Comparison of ENCODE assay signal across 8 mouse cellular contexts in genomic region chr11:19924757-19925148, GRCm38 (mm10). TPM values are rescaled to one million over a fixed set of nuclear protein-coding genes. Genes with fewer than 3 reads are reported as not detected.
DNase-seq lines count a peak whose midpoint lies in the region; ATAC-seq lines count a peak whose summit lies in the region.

No protein-coding gene starts in this region.

- peak overlapping the region; percentile 91 for H3K9ac ChIP-seq in forebrain, embryonic 16.5 days (replicated peaks; ENCODE audit: low read depth, low read length)
- H3K9ac ChIP-seq in intestine, embryonic 16.5 days (ENCODE audit: low read depth, low read length) = peak overlapping the region; percentile 97
- peak overlapping the region; percentile 97 for H3K9ac ChIP-seq in stomach, embryonic 16.5 days (ENCODE audit: low read length)

- no peaks in the 10 kb centered on the region for H3K27me3 ChIP-seq in forebrain, embryonic 16.5 days (replicated peaks; ENCODE audit: control insufficient read depth, insufficient read depth, low read length)
- no peaks in the 10 kb centered on the region for H3K27me3 ChIP-seq in intestine, embryonic 16.5 days (replicated peaks; ENCODE audit: control insufficient read depth, insufficient read depth, low read length)
- no peaks in the 10 kb centered on the region for H3K27me3 ChIP-seq in stomach, embryonic 16.5 days (ENCODE audit: control insufficient read depth, insufficient read depth, low read length)

- H3K9me3 ChIP-seq in forebrain, embryonic 16.5 days (ENCODE audit: control insufficient read depth, low read length) = no peaks in the 10 kb centered on the region
- no peaks in the 10 kb centered on the region for H3K9me3 ChIP-seq in intestine, embryonic 16.5 days (ENCODE audit: control insufficient read depth, low read length)
- no peaks in the 10 kb centered on the region for H3K9me3 ChIP-seq in stomach, embryonic 16.5 days (replicated peaks; ENCODE audit: control insufficient read depth, low read length)

- peaks cover 19% of the 10 kb centered on the region for H3K4me1 ChIP-seq in forebrain, embryonic 16.5 days (replicated peaks; ENCODE audit: control insufficient read depth, insufficient read depth, low read length)
- H3K4me1 ChIP-seq in intestine, embryonic 16.5 days (ENCODE audit: control insufficient read depth, insufficient read depth, low read length) = peaks cover 28% of the 10 kb centered on the region
- H3K4me1 ChIP-seq in stomach, embryonic 16.5 days (ENCODE audit: control insufficient read depth, insufficient read depth, low read length) = peaks cover 23% of the 10 kb centered on the region

- peak overlapping the region; percentile 96 for H3K27ac ChIP-seq in forebrain, embryonic 16.5 days (ENCODE audit: low read length)
- H3K27ac ChIP-seq in intestine, embryonic 16.5 days (ENCODE audit: low read length) = peak overlapping the region; percentile 97
- peak overlapping the region; percentile 97 for H3K27ac ChIP-seq in stomach, embryonic 16.5 days (ENCODE audit: low read length)

- H3K4me3 ChIP-seq in forebrain, embryonic 16.5 days (replicated peaks; ENCODE audit: low read length) = peak overlapping the region; percentile 90
- H3K4me3 ChIP-seq in intestine, embryonic 16.5 days (ENCODE audit: low read length) = peak overlapping the region; percentile 93
- peak overlapping the region; percentile 99 for H3K4me3 ChIP-seq in stomach, embryonic 16.5 days (replicated peaks; ENCODE audit: low read length)

- peak overlapping the region; percentile 63 for H3K4me2 ChIP-seq in forebrain, embryonic 16.5 days (ENCODE audit: low read length)
- H3K4me2 ChIP-seq in intestine, embryonic 16.5 days (ENCODE audit: low read depth, low read length) = peak overlapping the region; percentile 86
- H3K4me2 ChIP-seq in stomach, embryonic 16.5 days (ENCODE audit: low read depth, low read length) = peak overlapping the region; percentile 79

- ATAC-seq in activated CD4-positive, CD25-positive, alpha-beta regulatory T cell, adult 4 months = peak; percentile 0
- ATAC-seq in forebrain, embryonic 16.5 days = peak; percentile 20
- ATAC-seq in intestine, embryonic 16.5 days = peak; percentile 20
- ATAC-seq in stomach, embryonic 16.5 days (ENCODE audit: insufficient read depth, low FRiP score) = peak; percentile 1; the same call in 1 of the 2 replicates

- intact Hi-C loops in left cerebral cortex, postnatal 25 days (cut with DNase I) = loop anchor here (1.0 to 5.0 kb wide), 5 partner anchors 20 to 114 kb away; no protein-coding TSS in a partner anchor
- intact Hi-C loops in left cerebral cortex, postnatal 4 days (cut with DNase I) = loop anchor here (5.0 to 10.0 kb wide), 3 partner anchors 60 to 148 kb away; no protein-coding TSS in a partner anchor

- DNase-seq in left cerebral cortex, postnatal 25 days (ENCODE audit: low spot score in 2 of 2) = peak; percentile 46 to 51
- DNase-seq in left cerebral cortex, postnatal 4 days = no peak
- DNase-seq in lung, postnatal 36 days = peak; percentile 37
- no peak for DNase-seq in cerebellum, postnatal 25 days

- 2% methylated on average over 28 of the region's 29 CpGs for WGBS in forebrain, embryonic 16.5 days
- under 1% methylated on average over 29 of the region's 29 CpGs for WGBS in intestine, embryonic 16.5 days
- under 1% methylated on average over 29 of the region's 29 CpGs for WGBS in stomach, embryonic 16.5 days

- H3K36me3 ChIP-seq in forebrain, embryonic 16.5 days (ENCODE audit: control insufficient read depth, insufficient read depth) = no peaks in the 10 kb centered on the region
- no peaks in the 10 kb centered on the region for H3K36me3 ChIP-seq in intestine, embryonic 16.5 days (ENCODE audit: control insufficient read depth, insufficient read depth, low read length)
- no peaks in the 10 kb centered on the region for H3K36me3 ChIP-seq in stomach, embryonic 16.5 days (ENCODE audit: control insufficient read depth, insufficient read depth, low read length)

RNA-seq across cellular contexts. Expression of gene Spred2, which starts 0.6 kb away (rescaled TPM):
- total RNA-seq in left cerebral cortex, postnatal 25 days (2021) = 100 to 1,000 TPM in 1 of 2 experiments, 10 to 100 TPM in 1; 83.7 to 110 TPM
- total RNA-seq in left cerebral cortex, postnatal 4 days (2021) = 10 to 100 TPM; 52.1 to 57.0 TPM
- 1 to 10 TPM; 2.1 to 3.4 TPM for polyA plus RNA-seq in activated CD4-positive, CD25-positive, alpha-beta regulatory T cell, adult 4 months (2017; shearing (Covaris generic))
- polyA plus RNA-seq in forebrain, embryonic 16.5 days (2015; fragmentation: Nextera tagmentation; extraction: Ambion mirVana) = 8.4 TPM in 2 replicates
- 4.4 and 4.9 TPM in 2 replicates for polyA plus RNA-seq in intestine, embryonic 16.5 days (2015; fragmentation: Nextera tagmentation; extraction: Ambion mirVana)
- polyA plus RNA-seq in stomach, embryonic 16.5 days (2015; fragmentation: Nextera tagmentation; extraction: Ambion mirVana) = 5.0 TPM in 2 replicates

Comparison
In these comparisons a context has a peak if more than half of its experiments do, and no peak if none do; other contexts are left out.
1. DNase-seq: peak in left cerebral cortex, postnatal 25 days (2 of 2) and lung, postnatal 36 days (single experiment); none in left cerebral cortex, postnatal 4 days (single experiment) and cerebellum, postnatal 25 days (0 of 2).
2. Peak in every context shown above with its lines, with median percentiles within 50 percentile points of each other: ATAC-seq, H3K27ac ChIP-seq, H3K4me2 ChIP-seq, H3K4me3 ChIP-seq and H3K9ac ChIP-seq.